Mouse (Mus musculus): ENCODE results near the gene Cep70. TPM values are rescaled to one million over a fixed set of nuclear protein-coding genes. Genes with fewer than 3 reads are reported as not detected.

Gene Cep70
- polyA plus RNA-seq (2015; fragmentation: Illumina TruSeq; extraction: RNeasy Lipid Tissue Mini Kit (QIAGEN cat#74804); ENCODE audit: insufficient read depth, low read depth, low replicate concordance): 5.8 TPM

DNA sequence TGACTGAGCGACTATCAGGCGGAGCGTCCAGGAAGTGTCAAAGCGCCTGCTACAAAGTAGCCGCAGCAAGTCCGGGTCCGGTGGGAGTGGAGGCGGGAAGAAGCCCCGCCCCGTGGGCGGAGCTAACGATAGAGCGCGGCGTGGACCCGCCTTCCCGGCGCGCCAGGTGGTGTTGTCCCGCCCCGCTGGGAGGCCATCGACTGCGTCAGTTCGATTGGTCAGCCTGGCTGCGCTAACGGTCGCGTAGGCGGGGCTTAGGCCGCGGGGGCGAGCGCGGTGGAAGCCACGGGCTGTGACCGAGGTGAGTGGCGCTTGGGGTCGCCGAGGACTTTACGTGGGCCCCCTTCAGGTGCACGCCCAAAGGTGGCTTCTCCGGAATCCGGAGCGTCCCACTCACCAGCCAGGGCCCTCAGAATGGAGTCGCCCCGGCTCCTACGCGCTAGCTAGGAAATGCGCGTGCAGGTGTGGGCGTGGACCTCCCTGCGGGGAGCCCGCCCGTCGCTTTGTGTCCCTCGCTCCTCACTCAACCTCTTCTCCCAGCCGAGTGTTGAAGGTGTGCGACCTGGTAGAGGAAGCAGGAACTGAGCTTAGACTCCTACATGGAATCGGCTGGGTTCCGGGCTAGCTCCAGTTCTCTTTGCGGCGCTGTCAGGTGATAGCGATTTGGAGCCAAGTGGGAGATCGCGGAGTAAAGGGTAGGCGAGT lies at the start of gene Cep70:
Gene Cep70 (plus strand): TSS at position 178 of the 705 bp plus-strand sequence.

DNA sequence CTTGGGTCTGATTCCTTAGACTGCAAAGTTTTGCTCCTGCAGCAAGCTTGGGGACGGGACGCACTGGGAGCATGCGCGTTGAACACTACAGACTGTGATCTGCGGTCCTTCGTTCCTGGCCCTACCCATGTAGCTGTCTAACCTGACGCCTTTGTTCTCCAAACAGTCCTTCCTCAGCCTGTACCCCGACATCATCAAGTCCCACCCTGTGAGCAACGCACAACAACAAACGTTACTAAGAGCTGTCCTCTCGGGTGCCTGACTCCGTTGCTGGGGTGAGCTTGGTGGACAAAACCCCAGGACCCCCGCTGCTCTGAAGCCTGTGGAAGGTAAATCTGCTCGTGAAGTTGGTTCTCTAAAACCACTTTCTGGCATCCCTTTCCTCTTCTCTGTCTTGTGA lies 6.0 kb upstream of the Cep70 start, which contains the start of gene Faiml:
Gene Faiml (minus strand): TSS at position 101 of the 400 bp plus-strand sequence.

Other genes with a start within 250 kb of the Cep70 start
- not detected for gene Gm1123, start 207.7 kb upstream of the Cep70 start, polyA plus RNA-seq (2015; fragmentation: Illumina TruSeq; extraction: RNeasy Lipid Tissue Mini Kit (QIAGEN cat#74804); ENCODE audit: insufficient read depth, low read depth, low replicate concordance)
- 2.2 TPM for gene Pik3cb, start 102.7 kb upstream of the Cep70 start, polyA plus RNA-seq (2015; fragmentation: Illumina TruSeq; extraction: RNeasy Lipid Tissue Mini Kit (QIAGEN cat#74804); ENCODE audit: insufficient read depth, low read depth, low replicate concordance)
- gene Faiml, start 6.1 kb upstream of the Cep70 start, polyA plus RNA-seq (2015; fragmentation: Illumina TruSeq; extraction: RNeasy Lipid Tissue Mini Kit (QIAGEN cat#74804); ENCODE audit: insufficient read depth, low read depth, low replicate concordance): not detected
- gene Esyt3, start 115.2 kb downstream of the Cep70 start, polyA plus RNA-seq (2015; fragmentation: Illumina TruSeq; extraction: RNeasy Lipid Tissue Mini Kit (QIAGEN cat#74804); ENCODE audit: insufficient read depth, low read depth, low replicate concordance): 1.0 TPM
- gene Mras, start 194.0 kb downstream of the Cep70 start, polyA plus RNA-seq (2015; fragmentation: Illumina TruSeq; extraction: RNeasy Lipid Tissue Mini Kit (QIAGEN cat#74804); ENCODE audit: insufficient read depth, low read depth, low replicate concordance): 4.2 TPM
- gene Nme9, start 208.1 kb downstream of the Cep70 start, polyA plus RNA-seq (2015; fragmentation: Illumina TruSeq; extraction: RNeasy Lipid Tissue Mini Kit (QIAGEN cat#74804); ENCODE audit: insufficient read depth, low read depth, low replicate concordance): not detected

All from pancreas, adult 10 weeks (tissue).